Mouse (Mus musculus) left cerebral cortex, adult 2 months (tissue): Measurements from ENCODE around the gene Fryl. TPM values are rescaled to one million over a fixed set of nuclear protein-coding genes. Genes with fewer than 3 reads are reported as not detected.

Experiments
- DNase-seq, 2 experiments: peaks; one replicate each; pipeline ENCODE4 v3.0.0; 2021 to 2022; ENCODE audit warnings: low spot score in 2 of 2, mixed read lengths in 1 of 2; ENCODE audit errors: extremely low spot score in 1 of 2
- H3K27ac ChIP-seq: fragments of 200-600 bp; 2 replicates; pipeline ENCODE4 v1.8.1; 2022
- H3K4me3 ChIP-seq: fragments of 200-600 bp; 2 replicates; pipeline ENCODE4 v1.8.1; 2022
- CTCF ChIP-seq: fragments of 200-600 bp; IDR thresholded peaks from 2 replicates; pipeline ENCODE4 v1.8.1; 2022; ENCODE audit warnings: antibody characterized with exemption, mild to moderate bottlenecking, moderate library complexity
- intact Hi-C: fragments of 180-260 bp; cut with DNase I; formaldehyde crosslinking; loops from one replicate; pipeline ENCODE4 v1.15.1; 2025
- total RNA-seq, 2 experiments: library from RNA; stranded (reverse); gene quantifications; 2 replicates each; pipeline ENCODE4 v1.2.3; 2021

Fryl gene
- total RNA-seq, 2 experiments from 2014 or later, result 62.7 to 81.6 TPM

GRCm38 (mm10) chr5:73103657-73104056, 152.8 kb downstream of the Fryl start:
- no peak for TF ChIP-seq CTCF
- H3K27ac ChIP-seq, result no peak overlapping the region
- no peak for DNase-seq
- intact Hi-C loops, result no loop called here
- H3K4me3 ChIP-seq, result no peak overlapping the region

- intact Hi-C loops, result no loop called here
- H3K27ac ChIP-seq, result no peak overlapping the region
- H3K4me3 ChIP-seq, result no peak overlapping the region
- DNase-seq, result no peak
- no peak for TF ChIP-seq CTCF
These were observed 154.0 kb downstream of the Fryl start for GRCm38 (mm10) chr5:73102342-73102989.

GRCm38 (mm10) chr5:73092236-73092635, 164.2 kb downstream of the Fryl start:
- intact Hi-C loops, result no loop called here
- Histone ChIP-seq H3K27ac (no peak overlapping the region), H3K4me3 (no peak overlapping the region)
- no peak for TF ChIP-seq CTCF
- DNase-seq, result no peak

- no peak overlapping the region for H3K27ac ChIP-seq
- DNase-seq, result no peak
- intact Hi-C loops, result no loop called here
- no peak for TF ChIP-seq CTCF
- no peak overlapping the region for H3K4me3 ChIP-seq
These were observed 167.3 kb downstream of the Fryl start for GRCm38 (mm10) chr5:73089158-73089557.

GRCm38 (mm10) chr5:73081496-73081895, 174.9 kb downstream of the Fryl start:
- no peak overlapping the region for H3K4me3 ChIP-seq
- intact Hi-C loops, result no loop called here
- no peak for DNase-seq
- TF ChIP-seq CTCF, result no peak
- H3K27ac ChIP-seq, result no peak overlapping the region

GRCm38 (mm10) chr5:73079801-73080200, 176.6 kb downstream of the Fryl start:
- Histone ChIP-seq H3K27ac (no peak overlapping the region), H3K4me3 (no peak overlapping the region)
- no peak for DNase-seq
- TF ChIP-seq CTCF, result no peak
- intact Hi-C loops, result no loop called here

- TF ChIP-seq CTCF, result peak; percentile 89
These were observed 185.1 kb downstream of the Fryl start for GRCm38 (mm10) chr5:73071319-73071718.

GRCm38 (mm10) chr5:73066946-73067345, 189.5 kb downstream of the Fryl start:
- Histone ChIP-seq H3K4me3 (no peak overlapping the region), H3K27ac (no peak overlapping the region)
- intact Hi-C loops, result no loop called here
- no peak for TF ChIP-seq CTCF
- no peak for DNase-seq

More at GRCm38 (mm10) chr5:73071319-73071718, 185.1 kb downstream of the Fryl start:
- Histone ChIP-seq H3K4me3 (no peak overlapping the region), H3K27ac (no peak overlapping the region)
- intact Hi-C loops, result loop anchor here (1.0 kb wide), 1 partner anchor 87 kb away; no protein-coding TSS in a partner anchor
- DNase-seq, result peak; percentile 81 to 84

- Histone ChIP-seq H3K27ac (no peak overlapping the region), H3K4me3 (no peak overlapping the region)
- no peak for DNase-seq
- intact Hi-C loops, result no loop called here
- TF ChIP-seq CTCF, result no peak
These were observed 192.4 kb downstream of the Fryl start for GRCm38 (mm10) chr5:73063768-73064669.

GRCm38 (mm10) chr5:73061506-73062155, 194.8 kb downstream of the Fryl start:
- no peak for TF ChIP-seq CTCF
- no peak for DNase-seq
- H3K27ac ChIP-seq, result no peak overlapping the region
- intact Hi-C loops, result no loop called here
- H3K4me3 ChIP-seq, result no peak overlapping the region

- H3K4me3 ChIP-seq, result no peak overlapping the region
- no peak overlapping the region for H3K27ac ChIP-seq
- no peak for TF ChIP-seq CTCF
- intact Hi-C loops, result no loop called here
- no peak for DNase-seq
These were observed 199.5 kb downstream of the Fryl start for GRCm38 (mm10) chr5:73056937-73057336.

- TF ChIP-seq CTCF, result peak; percentile 45
- H3K27ac ChIP-seq, result no peak overlapping the region
- no peak for DNase-seq
- H3K4me3 ChIP-seq, result no peak overlapping the region
- intact Hi-C loops, result no loop called here
These were observed 200.0 kb downstream of the Fryl start for GRCm38 (mm10) chr5:73056457-73056856.
